Mouse (Mus musculus): ENCODE data around the gene Acap1. TPM values are rescaled to one million over a fixed set of nuclear protein-coding genes. Genes with fewer than 3 reads are reported as not detected.

Acap1 gene
- total RNA-seq (2012; rRNA removed) (38.9 and 39.6 TPM in 2 replicates), total RNA-seq (2014; rRNA removed) (58.2 and 66.2 TPM in 2 replicates), polyA plus RNA-seq (2012; ENCODE audit: insufficient read length, low read depth) (66.7 and 70.9 TPM in 2 replicates)

GRCm38 (mm10) chr11:69895291-69895690 lies at the start of gene Acap1:
Gene Acap1 (minus strand): TSS chr11:69895539.
- H3K36me3 ChIP-seq (replicated peaks in 1 of 2; ENCODE audit: control insufficient read depth in 1 of 2, insufficient read depth in 1 of 2, low read length in 1 of 2): peaks cover 3 to 24% of the 10 kb centered on the region in 2 experiments
- peak within 1 kb of the TSS; percentile 74 for H3K9ac ChIP-seq (ENCODE audit: insufficient read depth, low read depth)
- H3K4me1 ChIP-seq (ENCODE audit: control insufficient read depth in 1 of 2, insufficient read depth in 2 of 2): peaks cover 5 to 31% of the 10 kb centered on the region in 2 experiments; a peak in 3 of 4 replicates
- H3K79me2 ChIP-seq (replicated peaks; ENCODE audit: control insufficient read depth, extremely low read depth, insufficient read depth, poor library complexity, severe bottlenecking): no peaks in the 10 kb centered on the region
- DNase-seq (ENCODE audit: extremely low read depth): peak; percentile 85
- peak within 1 kb of the TSS; percentile 37 for H3K27ac ChIP-seq (ENCODE audit: insufficient read depth, low read depth)
- dilution Hi-C loops (cut with MboI; ENCODE audit: extremely low pct_ligation_motif_present, extremely low pct_unique_long_range_greater_than_20kb, low sequenced_read_pairs): no loop called here
- no peaks in the 10 kb centered on the region for H3K27me3 ChIP-seq (replicated peaks)
- TF ChIP-seq ETS1 (conservative IDR thresholded peaks at IDR 0.05; ENCODE audit: low read depth, low read length) (no peak), JUND (conservative IDR thresholded peaks at IDR 0.05; ENCODE audit: low read depth, low read length) (no peak), SMC3 (IDR thresholded peaks at IDR 0.05; ENCODE audit: low read depth, low read length) (no peak), SIN3A (IDR thresholded peaks at IDR 0.05; ENCODE audit: low read length) (peak; percentile 24; the same call in 1 of the 2 replicates), GABPA (IDR thresholded peaks at IDR 0.05; ENCODE audit: insufficient replicate concordance, low read depth, low read length) (no peak), MAZ (IDR thresholded peaks at IDR 0.05; ENCODE audit: low read depth, low read length) (peak; percentile 81), ZMIZ1 (IDR thresholded peaks at IDR 0.05; ENCODE audit: low read depth, low read length) (0 out of 2 replicates have a peak, but pooled peaks have one; percentile 56), JUN (IDR thresholded peaks at IDR 0.05; ENCODE audit: insufficient read depth, low read depth, low read length) (no peak), TBP (conservative IDR thresholded peaks at IDR 0.05; ENCODE audit: low read depth, low read length) (0 out of 2 replicates have a peak, but pooled peaks have one; percentile 32)
- peak within 1 kb of the TSS; percentile 46 for H3K4me2 ChIP-seq (ENCODE audit: insufficient read depth, low read depth, poor library complexity, severe bottlenecking)
- no peaks in the 10 kb centered on the region for H3K9me3 ChIP-seq (replicated peaks; ENCODE audit: low read length)
- peak within 1 kb of the TSS; percentile 53 to 65 (median 63) for H3K4me3 ChIP-seq (replicated peaks in 1 of 3; ENCODE audit: low read depth in 2 of 3, low read length in 2 of 3, poor library complexity in 1 of 3)
- in situ Hi-C loops (cut with MboI; ENCODE audit: low pct_ligation_motif_present, low pct_unique_long_range_greater_than_20kb, low sequenced_read_pairs): no loop called here

- H3K36me3 ChIP-seq (replicated peaks in 1 of 2; ENCODE audit: control insufficient read depth in 1 of 2, insufficient read depth in 1 of 2, low read length in 1 of 2): peaks cover 0 to 15% of the 10 kb centered on the region in 2 experiments
- H3K4me2 ChIP-seq (ENCODE audit: insufficient read depth, low read depth, poor library complexity, severe bottlenecking): no peak overlapping the region
- in situ Hi-C loops (cut with MboI; ENCODE audit: low pct_ligation_motif_present, low pct_unique_long_range_greater_than_20kb, low sequenced_read_pairs): no loop called here
- H3K9me3 ChIP-seq (replicated peaks; ENCODE audit: low read length): no peaks in the 10 kb centered on the region
- H3K4me3 ChIP-seq (replicated peaks in 1 of 3; ENCODE audit: low read depth in 2 of 3, low read length in 2 of 3, poor library complexity in 1 of 3): no peak overlapping the region
- dilution Hi-C loops (cut with MboI; ENCODE audit: extremely low pct_ligation_motif_present, extremely low pct_unique_long_range_greater_than_20kb, low sequenced_read_pairs): no loop called here
- H3K4me1 ChIP-seq (ENCODE audit: control insufficient read depth in 1 of 2, insufficient read depth in 2 of 2): peaks cover under 1 to 17% of the 10 kb centered on the region in 2 experiments; a peak in 3 of 4 replicates
- TF ChIP-seq GABPA (IDR thresholded peaks at IDR 0.05; ENCODE audit: insufficient replicate concordance, low read depth, low read length) (no peak), MYC (IDR thresholded peaks at IDR 0.05; ENCODE audit: low read depth, low read length) (no peak), CHD2 (IDR thresholded peaks at IDR 0.05; ENCODE audit: low read length) (no peak), MXI1 (IDR thresholded peaks at IDR 0.05; ENCODE audit: low read depth, low read length) (no peak), BHLHE40 (IDR thresholded peaks at IDR 0.05; ENCODE audit: low read depth, low read length) (no peak), UBTF (IDR thresholded peaks at IDR 0.05; ENCODE audit: low read depth, low read length) (no peak), ETS1 (conservative IDR thresholded peaks at IDR 0.05; ENCODE audit: low read depth, low read length) (no peak), SIN3A (IDR thresholded peaks at IDR 0.05; ENCODE audit: low read length) (no peak), EP300 (IDR thresholded peaks at IDR 0.05; ENCODE audit: low read length) (no peak), USF1 (IDR thresholded peaks at IDR 0.05; ENCODE audit: low read depth, low read length) (no peak), POLR2A (IDR thresholded peaks at IDR 0.05; ENCODE audit: low read depth, low read length) (no peak), PAX5 (IDR thresholded peaks at IDR 0.05; ENCODE audit: low read length) (no peak), MAZ (IDR thresholded peaks at IDR 0.05; ENCODE audit: low read depth, low read length) (no peak), HCFC1 (IDR thresholded peaks at IDR 0.05; ENCODE audit: low read depth, low read length) (no peak), ZNF384 (IDR thresholded peaks at IDR 0.05; ENCODE audit: low read depth, low read length) (no peak), TCF12 (IDR thresholded peaks at IDR 0.05; ENCODE audit: low read depth, low read length) (no peak), JUND (conservative IDR thresholded peaks at IDR 0.05; ENCODE audit: low read depth, low read length) (no peak)
- no peak for DNase-seq (ENCODE audit: extremely low read depth)
- peaks cover 47% of the 10 kb centered on the region for H3K27me3 ChIP-seq (replicated peaks)
- H3K9ac ChIP-seq (ENCODE audit: insufficient read depth, low read depth): no peak overlapping the region
- no peaks in the 10 kb centered on the region for H3K79me2 ChIP-seq (replicated peaks; ENCODE audit: control insufficient read depth, extremely low read depth, insufficient read depth, poor library complexity, severe bottlenecking)
- H3K27ac ChIP-seq (ENCODE audit: insufficient read depth, low read depth): no peak overlapping the region
Observed at GRCm38 (mm10) chr11:69940962-69941361, 45.6 kb upstream of the Acap1 start.

Measured in CH12.LX (cell line).